Mouse (Mus musculus) kidney, adult 2 months (tissue): Measurements from ENCODE around the gene Galm.
A peak's percentile ranks its signal among the peaks of the same experiment; 100 is the strongest.

Source experiments
- CTCF ChIP-seq: fragments of 200-500 bp; conservative IDR thresholded peaks from 2 replicates; pipeline ENCODE4 v1.5.1; 2011; ENCODE audit warnings: low read depth, mild to moderate bottlenecking, control low read depth, low read length, moderate library complexity, mixed read lengths; ENCODE audit not compliant: insufficient read depth, insufficient read length
- POLR2A ChIP-seq: fragments of 200-500 bp; IDR thresholded peaks from one replicate; pipeline ENCODE4 v1.6.1; 2011; ENCODE audit warnings: low read depth, low read length, control low read depth

GRCm38 (mm10) chr17:80206671-80207581 is 79.7 kb downstream of the Galm start, which contains the start of the genes Srsf7 and Ttc39d:
- TF ChIP-seq POLR2A (peak; percentile 100), CTCF (no peak)
